Mouse (Mus musculus) heart, adult 8-10 months (tissue): Measurements from ENCODE around the gene B230118H07Rik. TPM values are rescaled to one million over a fixed set of nuclear protein-coding genes. Genes with fewer than 3 reads are reported as not detected.

Experiments used
- DNase-seq: peaks from one replicate; pipeline ENCODE4 v3.0.0; 2022; ENCODE audit warnings: low spot score
- total RNA-seq, 4 experiments: library from RNA; stranded (reverse); gene quantifications; 2 replicates each; pipeline ENCODE4 v1.2.4; 2022

The B230118H07Rik gene
- total RNA-seq, result 100 to 1,000 TPM in 1 of 4 experiments, 10 to 100 TPM in 3; 87.7 to 103 (median 92.8) TPM

DNA sequence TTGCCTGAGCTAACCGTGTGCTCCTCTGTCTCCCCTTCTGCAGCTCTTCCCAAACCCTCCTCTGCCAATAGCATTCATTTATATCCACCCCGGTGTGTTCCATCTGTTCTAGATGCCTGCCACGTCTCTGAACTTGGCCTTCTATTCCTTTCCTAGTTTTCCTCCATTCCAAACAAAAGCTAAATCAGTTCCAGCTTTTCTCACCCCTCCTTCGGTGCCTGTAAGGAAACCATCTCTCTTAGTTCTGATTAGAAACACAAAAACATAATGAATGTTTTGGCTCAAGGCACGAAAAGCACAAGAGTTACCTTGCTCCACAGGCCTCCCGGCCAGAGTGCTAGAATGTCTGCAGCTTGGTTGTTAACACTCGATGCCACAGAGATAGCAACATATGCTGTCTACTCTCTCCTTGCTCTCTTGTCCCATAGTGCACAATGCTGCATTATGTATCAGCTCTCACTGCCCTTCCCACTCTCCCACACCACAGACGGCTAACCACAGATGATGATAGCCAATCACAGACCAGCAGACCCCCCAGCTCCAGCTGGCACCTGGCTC lies at the start of gene B230118H07Rik, which contains the start of gene Rag1:
TSS of gene B230118H07Rik (minus strand) at position 419 of the 558 bp plus-strand sequence.
TSS of gene Rag1 (minus strand) at position 388 of the 558 bp plus-strand sequence.
- DNase-seq, result no peak

DNA sequence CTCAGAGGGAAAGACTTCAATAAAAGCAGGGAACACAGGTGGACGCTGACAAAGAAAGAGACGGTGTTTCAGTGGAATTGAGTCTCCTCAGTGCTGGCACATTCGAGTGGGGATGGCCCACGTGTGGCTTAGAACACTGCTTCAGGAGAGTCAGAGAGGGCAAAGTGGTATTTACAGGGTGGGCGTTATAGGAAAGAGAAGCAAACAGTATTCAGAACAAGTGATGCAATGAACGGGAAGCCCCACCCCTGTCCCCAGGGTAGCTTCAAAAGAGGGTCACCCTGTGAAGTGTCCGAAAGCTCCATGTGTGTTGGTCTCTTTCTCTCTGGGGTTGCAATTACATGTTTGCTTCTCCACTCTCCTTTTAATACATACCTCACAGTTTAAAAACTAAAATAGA lies 46.3 kb upstream of the B230118H07Rik start:
- DNase-seq, result no peak

- peak; percentile 36 for DNase-seq
Observed at GRCm38 (mm10) chr2:101693577-101694215, 44.4 kb upstream of the B230118H07Rik start.

DNA sequence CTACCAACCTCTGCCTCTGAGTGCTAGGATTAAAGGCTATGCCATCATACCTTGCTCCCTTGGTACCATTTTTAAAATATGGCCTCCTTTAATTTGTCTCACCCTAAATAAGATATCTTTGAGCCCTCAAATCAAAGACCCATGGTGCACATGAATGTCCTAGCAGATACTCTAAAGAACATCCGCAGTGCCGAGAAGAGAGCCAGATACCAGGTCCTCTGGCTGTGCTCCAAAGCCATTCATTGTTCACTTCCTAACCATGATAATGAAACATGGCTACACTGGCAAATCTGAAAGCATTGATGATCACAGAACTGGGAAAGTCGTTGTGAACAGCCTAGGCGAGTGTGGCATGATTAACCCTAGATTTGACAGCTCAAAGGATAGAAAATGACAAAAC lies 43.7 kb upstream of the B230118H07Rik start:
- no peak for DNase-seq

- no peak for DNase-seq
Observed at GRCm38 (mm10) chr2:101690252-101690827, 41.0 kb upstream of the B230118H07Rik start.

DNA sequence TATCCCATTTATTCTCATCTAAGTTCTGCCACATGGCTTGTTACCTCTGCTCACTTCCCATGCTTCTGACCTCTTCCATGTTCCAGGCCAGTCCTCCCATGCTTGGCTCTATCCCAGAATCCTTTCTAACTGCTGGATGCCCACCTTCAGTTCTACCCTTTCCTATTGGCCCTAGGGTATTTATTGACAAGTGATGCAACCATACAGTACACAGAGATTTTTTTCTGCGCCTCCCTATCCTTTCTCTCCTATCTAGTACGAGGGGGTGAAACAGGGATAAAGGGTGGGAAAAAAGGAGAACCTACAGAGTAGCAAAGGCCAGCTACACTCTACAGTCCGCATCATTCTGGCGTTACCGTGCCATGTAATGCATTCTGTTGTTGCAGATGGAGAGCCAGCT lies 38.7 kb upstream of the B230118H07Rik start:
- DNase-seq, result no peak

- peak; percentile 24 for DNase-seq
Observed at GRCm38 (mm10) chr2:101684421-101684820, 35.1 kb upstream of the B230118H07Rik start.

- DNase-seq, result peak; percentile 6
Observed at GRCm38 (mm10) chr2:101679164-101679784, 29.9 kb upstream of the B230118H07Rik start.

GRCm38 (mm10) chr2:101678236-101679021 lies 29.1 kb upstream of the B230118H07Rik start, which contains the start of gene Traf6:
TSS of gene Traf6 (plus strand) at chr2:101678429.
- peak; percentile 85 for DNase-seq

DNA sequence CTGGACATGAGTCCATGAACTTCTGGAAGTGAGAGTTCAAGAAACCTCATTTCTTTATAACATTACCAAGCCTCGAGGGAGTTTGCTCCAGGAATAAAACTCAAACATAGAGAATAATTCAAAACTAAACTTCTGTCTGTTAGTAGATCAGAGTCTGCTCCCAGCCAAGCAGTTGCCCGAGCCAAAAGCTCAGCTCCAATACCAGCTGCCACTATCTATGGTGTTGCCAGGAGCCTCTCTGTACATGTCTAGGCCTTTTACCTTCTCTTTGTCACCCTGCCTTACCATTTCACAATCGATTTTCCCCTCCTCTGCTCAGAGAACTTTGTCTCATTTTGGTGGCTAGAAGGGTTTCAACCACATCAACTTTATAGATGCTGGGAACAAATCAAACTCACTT lies 24.2 kb upstream of the B230118H07Rik start:
- DNase-seq, result no peak

DNA sequence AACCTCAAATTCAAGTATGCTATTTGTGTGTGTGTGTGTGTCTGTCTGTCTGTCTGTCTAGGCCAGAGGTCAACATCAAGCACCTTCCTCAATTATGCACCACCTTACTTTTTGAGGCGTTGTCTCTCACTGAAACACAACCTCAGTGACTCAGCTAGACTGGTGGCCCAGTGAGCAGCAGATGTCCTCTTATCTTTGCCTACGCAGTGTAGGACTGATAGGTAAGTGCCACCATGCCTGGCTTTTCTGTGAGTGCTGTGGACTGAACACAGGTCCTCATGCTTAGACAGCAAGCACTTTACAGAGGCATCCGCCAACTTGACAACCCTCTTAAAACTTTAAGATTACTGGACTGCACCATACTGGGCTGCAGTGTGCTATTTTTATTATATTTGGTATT lies 19.4 kb upstream of the B230118H07Rik start:
- DNase-seq, result no peak

GRCm38 (mm10) chr2:101665703-101666092 lies 16.4 kb upstream of the B230118H07Rik start:
- DNase-seq, result no peak

DNA sequence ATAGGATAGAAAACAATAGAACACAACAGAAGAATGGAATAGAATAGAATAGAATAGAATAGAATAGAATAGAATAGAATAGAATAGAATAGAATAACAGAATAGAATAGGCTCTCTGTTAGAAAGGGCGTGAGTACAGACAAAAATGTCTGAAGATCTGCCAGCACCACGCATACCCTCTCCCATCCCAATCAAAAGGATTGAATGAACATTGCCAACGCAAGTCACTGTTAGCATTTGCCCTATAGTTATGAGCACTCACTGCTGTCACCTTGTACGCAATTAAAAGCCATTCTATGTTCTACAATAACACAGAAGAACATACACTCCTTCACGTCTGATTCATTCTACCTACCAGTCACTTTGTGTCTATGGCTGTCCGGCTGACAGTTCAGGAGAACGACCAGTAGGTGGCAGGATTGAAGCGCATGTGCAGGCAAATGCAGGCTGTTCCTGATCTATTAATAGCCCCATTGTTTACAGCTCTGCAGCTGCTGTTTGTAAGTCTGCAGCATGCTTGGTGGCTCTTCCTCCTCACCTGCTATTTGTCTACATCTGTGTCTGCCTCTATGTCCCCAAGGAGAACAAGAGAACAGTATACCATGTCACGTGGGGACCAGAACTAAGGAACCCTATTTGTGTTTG lies 15.8 kb upstream of the B230118H07Rik start:
- DNase-seq, result peak; percentile 78

- DNase-seq, result no peak
Observed at GRCm38 (mm10) chr2:101660536-101660935, 11.2 kb upstream of the B230118H07Rik start.

DNA sequence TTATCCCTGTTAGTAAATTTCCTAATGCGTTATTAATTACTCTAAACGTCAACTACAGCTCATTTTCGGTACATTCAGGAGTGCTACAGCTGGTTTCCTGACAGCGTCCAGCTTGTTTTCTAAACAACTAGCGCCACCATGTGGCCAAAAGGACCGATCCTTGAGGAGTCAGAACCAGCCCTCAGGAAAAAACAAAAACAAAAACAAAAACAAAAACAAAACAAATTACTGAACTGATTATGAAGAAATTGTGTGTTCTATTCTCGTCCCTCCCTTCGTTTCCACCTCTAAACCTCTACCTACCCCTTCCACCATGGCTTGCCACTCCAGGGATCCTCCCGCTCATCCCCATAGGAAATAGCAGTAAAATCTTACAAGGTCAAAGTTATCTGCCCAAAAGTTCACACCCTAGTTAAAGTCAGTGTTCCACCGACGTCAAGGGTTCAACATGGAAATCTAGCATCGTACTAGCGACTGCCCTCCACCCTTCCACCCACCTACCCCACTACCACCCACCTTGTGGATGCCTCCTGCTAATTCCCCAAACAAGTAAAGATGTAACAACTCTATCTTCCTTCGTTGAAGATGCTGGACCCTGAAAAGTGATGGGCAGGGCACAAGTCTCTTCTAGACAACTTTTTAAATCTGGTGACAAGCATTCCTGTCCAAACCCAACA lies 3.7 kb upstream of the B230118H07Rik start:
- DNase-seq, result peak; percentile 63

GRCm38 (mm10) chr2:101652204-101652920 lies 3.0 kb upstream of the B230118H07Rik start:
- DNase-seq, result no peak

DNA sequence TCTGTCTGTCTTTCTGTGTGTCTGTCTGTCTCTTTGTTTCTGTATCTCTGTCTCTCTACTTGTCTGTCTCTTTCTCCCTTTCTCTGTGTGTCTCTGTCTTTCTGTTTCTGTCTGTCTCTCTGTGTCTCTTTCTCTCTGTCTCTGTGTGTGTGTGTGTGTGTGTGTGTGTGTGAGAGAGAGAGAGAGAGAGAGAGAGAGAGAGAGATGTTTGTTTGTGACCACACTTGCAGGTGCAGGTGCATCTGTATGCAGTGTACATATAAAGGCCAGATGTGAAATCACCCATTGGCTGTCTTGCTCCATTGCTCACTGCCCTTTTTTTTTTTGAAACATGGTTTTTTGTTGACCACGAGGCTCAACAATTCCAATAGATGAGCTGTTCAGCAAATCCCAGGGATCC lies 1.1 kb upstream of the B230118H07Rik start:
- no peak for DNase-seq

DNA sequence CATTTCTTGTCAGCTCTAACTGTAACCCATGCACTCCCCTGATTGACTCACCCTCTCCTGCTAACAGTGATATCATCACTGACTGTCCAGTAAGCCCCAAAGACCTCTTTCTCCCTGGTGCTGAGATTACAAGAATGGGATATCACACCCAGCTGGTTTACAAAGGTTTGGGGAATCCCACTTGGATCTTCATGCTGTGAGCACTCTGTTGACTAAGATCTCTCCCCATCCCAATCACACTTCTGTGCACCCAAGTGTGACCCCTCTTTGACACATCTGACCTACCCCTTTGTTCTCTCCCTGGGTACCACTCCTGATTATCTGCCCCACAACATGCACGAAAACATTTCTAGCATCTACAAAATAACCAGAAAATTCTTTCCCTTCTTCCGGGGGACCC lies 971 bp downstream of the B230118H07Rik start:
- no peak for DNase-seq

GRCm38 (mm10) chr2:101645841-101646240 lies 3.5 kb downstream of the B230118H07Rik start:
- no peak for DNase-seq

GRCm38 (mm10) chr2:101639840-101640350 lies 9.4 kb downstream of the B230118H07Rik start:
- DNase-seq, result no peak
